Mouse (Mus musculus) ES-E14 (cell line): ENCODE measurements around the gene Aifm3.

ENCODE experiments used
- CHD2 ChIP-seq: IDR thresholded peaks from 2 replicates; pipeline ENCODE4 v1.6.1; 2014; ENCODE audit warnings: mild to moderate bottlenecking, low read depth, low read length, inconsistent platforms
- HCFC1 ChIP-seq: IDR thresholded peaks from 2 replicates; pipeline ENCODE4 v1.6.1; 2012; ENCODE audit warnings: low read length, inconsistent platforms, borderline replicate concordance; ENCODE audit not compliant: insufficient read depth
- MAFK ChIP-seq: IDR thresholded peaks from 2 replicates; pipeline ENCODE4 v1.6.1; 2014; ENCODE audit warnings: mild to moderate bottlenecking, low read depth, low read length, inconsistent platforms; ENCODE audit not compliant: insufficient read depth
- ZC3H11A ChIP-seq: IDR thresholded peaks from 2 replicates; pipeline ENCODE4 v1.6.1; 2012; ENCODE audit warnings: low read depth, mild to moderate bottlenecking, inconsistent platforms, low read length, borderline replicate concordance
- ZNF384 ChIP-seq: IDR thresholded peaks from 2 replicates; pipeline ENCODE4 v1.6.1; 2012; ENCODE audit warnings: low read depth, low read length, inconsistent platforms

GRCm38 (mm10) chr16:17486505-17486904 is 2.9 kb upstream of the Aifm3 start:
- TF ChIP-seq MAFK (no peak), CHD2 (no peak), ZC3H11A (no peak), ZNF384 (no peak), HCFC1 (no peak)
